Mouse (Mus musculus): ENCODE results near the gene Ecpas.

Ecpas gene

DNA sequence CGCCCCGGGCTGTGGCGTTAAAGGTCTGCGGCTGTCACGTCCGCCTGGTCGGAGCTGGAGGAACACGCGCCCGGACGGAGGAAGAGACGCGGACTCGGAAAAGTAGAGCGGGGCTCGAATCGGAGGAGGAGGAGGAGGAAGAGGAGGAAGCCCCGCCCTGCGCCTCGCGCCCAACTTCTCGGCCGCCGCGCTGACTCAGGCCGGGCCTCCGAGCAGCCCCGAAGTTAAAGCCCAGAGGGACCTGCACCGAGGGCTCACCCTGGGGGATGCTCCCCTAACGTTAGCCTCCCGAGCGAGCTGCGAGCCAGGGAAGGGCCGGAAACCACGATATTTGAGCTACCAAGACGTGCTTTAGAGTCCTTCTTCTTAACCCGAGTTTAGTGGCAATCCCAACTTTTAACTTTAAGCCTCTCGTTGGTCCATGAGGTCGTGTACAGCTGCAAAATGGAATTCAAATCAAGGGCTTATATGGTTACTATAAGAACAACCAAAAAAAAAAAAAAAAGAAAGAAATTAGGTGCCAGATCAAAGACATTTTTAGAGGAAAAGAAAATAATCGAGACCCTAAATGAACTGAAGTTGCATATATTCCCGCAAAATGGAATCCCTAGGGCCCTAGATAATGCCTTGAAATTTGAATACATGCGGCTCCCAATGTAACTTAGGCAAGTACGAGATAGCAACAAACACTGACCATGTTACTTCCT, at the start of gene Ecpas:
Gene Ecpas, minus strand, starts transcription at position 121 of the 707 bp plus-strand sequence.
- in situ Hi-C loops (cut with MboI, MseI): loop anchor here in 1 of 2 experiments (10.0 kb wide), 1 partner anchor 958 kb away; the partner anchor contains the start of gene Txn1

DNA sequence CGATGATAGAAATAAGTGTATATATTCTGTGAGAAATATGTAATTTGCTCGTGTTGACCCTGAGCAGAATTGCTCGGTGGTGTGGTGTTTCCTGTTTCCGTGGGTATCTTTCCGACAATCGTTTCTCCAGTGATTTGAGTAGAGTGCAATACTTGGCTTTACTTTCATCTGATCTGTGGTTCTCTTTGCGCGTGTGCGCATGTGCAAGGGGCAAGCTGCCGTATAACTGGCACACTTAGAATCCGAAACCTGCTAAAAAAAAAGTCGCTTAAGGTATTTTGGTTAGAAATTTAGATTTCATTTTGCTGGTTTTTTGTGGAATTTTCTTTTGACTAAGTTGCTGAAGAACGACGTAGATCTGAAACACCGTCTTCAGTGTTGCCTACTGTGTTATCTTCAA, 49.2 kb upstream of the Ecpas start:
- in situ Hi-C loops (cut with MboI, MseI): no loop called here

DNA sequence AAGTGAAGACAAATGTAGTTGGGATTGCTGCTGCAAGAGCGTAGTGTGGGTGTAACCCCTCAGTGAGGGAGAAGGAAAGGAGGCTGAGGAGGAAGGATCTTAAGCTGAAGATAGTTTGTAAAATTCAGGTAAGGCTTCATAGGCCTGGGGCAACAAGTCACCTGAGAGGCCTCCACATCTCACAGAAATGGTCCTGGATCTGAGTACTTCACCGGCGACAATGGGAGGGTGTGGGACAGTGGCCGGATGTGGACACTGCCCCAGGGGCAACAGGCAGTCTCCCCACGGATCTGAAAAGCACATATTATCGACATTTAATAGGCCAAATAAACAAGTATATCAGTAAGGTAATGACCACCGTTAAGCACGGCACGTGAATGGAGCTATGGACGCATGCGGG, 40.1 kb upstream of the Ecpas start:
- in situ Hi-C loops (cut with MboI, MseI): no loop called here

DNA sequence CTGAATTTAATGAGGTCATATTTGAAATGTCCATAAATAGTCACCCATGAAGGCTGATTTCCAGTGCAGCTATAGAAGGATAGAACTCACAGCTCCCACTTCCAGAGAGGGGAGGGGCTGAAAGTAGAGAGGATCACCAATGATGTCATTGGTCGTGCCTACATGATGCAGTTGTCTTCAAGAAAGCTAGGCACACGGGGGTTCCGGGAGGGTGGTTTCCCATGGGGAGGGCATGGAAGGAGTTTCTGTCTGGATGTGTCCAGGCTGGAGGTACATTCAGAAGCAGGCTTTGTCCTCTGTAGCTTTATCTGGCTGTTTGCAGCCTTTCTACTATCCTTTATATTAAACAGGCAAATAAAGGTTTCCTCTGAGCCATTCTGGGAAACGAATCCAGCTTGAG, 35.8 kb upstream of the Ecpas start:
- in situ Hi-C loops (cut with MboI, MseI): loop anchor here in 1 of 2 experiments (10.0 kb wide), 1 partner anchor 1024 kb away; no protein-coding TSS in a partner anchor

DNA sequence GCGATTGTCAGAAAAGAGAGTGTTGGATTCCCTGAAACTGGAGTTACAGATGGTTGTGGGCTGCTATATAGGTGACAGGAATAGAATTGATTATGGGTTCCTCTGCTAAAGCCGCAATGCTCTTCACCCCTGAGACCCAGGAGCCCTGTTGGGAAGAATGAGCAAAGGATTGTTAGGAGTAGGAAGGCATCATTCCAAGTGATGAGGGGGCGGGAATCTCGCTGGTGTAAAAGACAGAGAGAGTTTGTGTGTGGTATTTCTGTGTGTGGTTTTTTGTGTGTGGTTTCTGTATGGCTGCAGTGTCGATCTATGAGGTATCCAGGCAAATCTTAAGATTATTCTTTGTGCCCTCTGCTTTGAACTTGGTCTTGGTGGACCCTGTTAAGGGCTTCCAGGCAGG, 32.1 kb upstream of the Ecpas start:
- in situ Hi-C loops (cut with MboI, MseI): loop anchor here in 1 of 2 experiments (10.0 kb wide), 1 partner anchor 1020 kb away; no protein-coding TSS in a partner anchor

DNA sequence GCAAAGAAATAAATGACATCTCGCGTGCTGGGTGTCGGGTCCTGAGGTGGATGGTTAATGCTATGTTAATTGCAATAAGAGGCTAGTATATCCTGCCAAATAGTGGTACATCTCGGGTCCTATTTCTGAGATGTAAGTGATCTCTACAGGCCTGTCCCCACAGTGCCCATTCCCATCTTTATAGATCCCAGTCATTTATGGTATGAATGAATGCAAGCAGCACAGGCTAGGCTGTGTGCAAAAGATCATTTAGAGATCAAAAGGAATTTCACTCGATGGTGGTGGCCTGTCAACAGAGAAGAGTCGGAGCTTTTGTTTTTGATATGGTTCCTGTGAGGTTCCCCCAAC, 31.6 kb upstream of the Ecpas start:
- in situ Hi-C loops (cut with MboI, MseI): loop anchor here in 1 of 2 experiments (10.0 kb wide), 1 partner anchor 1019 kb away; no protein-coding TSS in a partner anchor

DNA sequence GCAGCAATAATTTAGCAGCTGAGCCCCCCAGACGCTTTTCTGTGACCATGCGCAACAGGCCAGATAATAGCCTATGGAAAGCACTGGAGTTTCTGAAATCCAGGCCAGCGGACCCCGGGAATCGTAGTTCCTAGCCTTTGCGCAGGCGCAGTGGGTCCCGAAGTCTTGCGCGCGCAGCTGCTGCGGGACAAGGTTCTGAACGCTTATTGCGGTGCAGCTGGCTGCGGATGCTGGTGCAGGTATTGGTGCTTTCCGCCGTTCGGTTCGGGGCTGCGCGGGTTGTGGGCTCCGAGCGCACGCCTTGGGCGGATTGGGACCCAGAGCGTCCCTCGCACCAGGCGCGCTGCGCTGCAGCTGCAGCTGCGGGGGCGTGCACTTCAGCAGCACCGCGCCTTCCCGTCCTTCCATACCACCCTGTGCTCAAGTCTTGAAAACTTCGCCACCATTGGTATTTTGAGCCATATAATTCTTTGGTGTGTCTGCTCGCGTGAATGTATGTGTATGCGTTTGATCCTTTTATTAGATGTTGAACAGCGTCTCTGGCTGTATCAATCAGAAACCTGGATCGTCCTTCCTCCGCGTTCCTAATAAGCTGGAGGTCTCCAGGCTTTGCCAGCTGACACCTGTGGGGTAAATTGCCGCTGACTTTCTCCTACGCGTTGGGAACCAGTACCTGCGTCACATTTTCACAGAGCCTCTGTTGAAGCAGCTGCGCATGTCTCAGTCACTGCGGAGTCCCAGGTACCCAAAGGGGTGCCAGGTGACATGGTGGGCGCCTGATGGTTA, 31.1 kb upstream of the Ecpas start, which contains the start of gene Zkscan16:
Gene Zkscan16, plus strand, starts transcription at position 209 of the 786 bp plus-strand sequence.
- in situ Hi-C loops (cut with MboI, MseI): loop anchor here in 1 of 2 experiments (10.0 kb wide), 1 partner anchor 1019 kb away; no protein-coding TSS in a partner anchor

DNA sequence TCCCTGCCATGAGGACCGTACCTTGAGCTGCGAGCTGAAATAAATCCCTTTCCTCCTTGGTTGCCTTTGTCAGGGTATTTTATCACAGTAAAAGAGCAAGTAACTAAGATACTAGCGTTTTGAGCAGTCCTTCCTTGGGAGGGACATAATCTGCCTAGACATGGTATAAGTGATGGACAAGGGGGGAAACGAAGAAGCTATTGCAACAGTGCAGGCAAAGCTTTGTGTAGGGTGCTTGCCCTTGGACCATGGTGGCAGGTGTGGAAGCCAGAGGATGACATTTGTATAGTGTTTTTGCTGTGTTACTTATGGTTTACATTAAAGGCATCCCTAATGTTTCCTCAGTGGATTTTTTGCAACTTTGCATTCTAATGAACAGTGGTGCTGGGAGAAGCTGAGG, 30.4 kb upstream of the Ecpas start:
- in situ Hi-C loops (cut with MboI, MseI): loop anchor here in 1 of 2 experiments (10.0 kb wide), 1 partner anchor 1018 kb away; no protein-coding TSS in a partner anchor

DNA sequence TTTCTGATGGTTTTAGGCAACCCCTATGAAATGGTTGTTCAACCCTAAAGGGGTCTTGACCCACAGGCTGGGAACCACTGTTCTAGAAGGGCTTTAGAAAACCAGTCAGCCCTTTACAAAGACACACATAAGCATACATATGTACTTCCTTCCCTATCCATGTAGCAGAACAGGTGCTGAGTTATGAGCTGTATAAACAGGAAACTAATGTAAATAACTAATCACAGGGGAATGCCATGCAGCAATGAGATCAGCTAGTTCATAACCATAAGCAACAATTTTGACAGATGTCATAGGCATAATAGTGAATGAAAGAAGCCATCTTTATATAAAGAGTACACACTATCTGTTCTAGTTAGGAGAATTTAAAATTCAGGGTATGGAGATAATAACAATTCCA, 29.1 kb upstream of the Ecpas start:
- in situ Hi-C loops (cut with MboI, MseI): loop anchor here in 1 of 2 experiments (10.0 kb wide), 1 partner anchor 1017 kb away; no protein-coding TSS in a partner anchor

DNA sequence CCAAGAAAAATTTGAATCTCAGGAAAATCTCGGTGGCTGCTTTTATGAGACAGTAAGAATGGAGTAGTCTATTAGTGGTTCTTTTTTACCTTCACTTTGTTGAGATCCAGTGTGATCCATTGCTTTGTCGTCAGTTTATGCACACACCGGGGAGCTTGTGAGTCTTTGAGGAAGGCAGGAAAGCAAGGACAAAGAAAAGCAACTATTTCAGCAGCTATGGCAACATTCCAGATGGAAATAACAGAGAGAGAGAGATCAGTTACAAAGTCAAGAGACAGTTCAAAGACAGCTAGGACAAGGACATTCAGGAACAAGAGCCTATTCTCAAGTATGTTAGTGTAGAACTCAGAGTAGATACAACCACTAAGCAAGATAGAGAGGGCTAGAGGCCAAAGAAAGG, 23.3 kb upstream of the Ecpas start:
- in situ Hi-C loops (cut with MboI, MseI): no loop called here

DNA sequence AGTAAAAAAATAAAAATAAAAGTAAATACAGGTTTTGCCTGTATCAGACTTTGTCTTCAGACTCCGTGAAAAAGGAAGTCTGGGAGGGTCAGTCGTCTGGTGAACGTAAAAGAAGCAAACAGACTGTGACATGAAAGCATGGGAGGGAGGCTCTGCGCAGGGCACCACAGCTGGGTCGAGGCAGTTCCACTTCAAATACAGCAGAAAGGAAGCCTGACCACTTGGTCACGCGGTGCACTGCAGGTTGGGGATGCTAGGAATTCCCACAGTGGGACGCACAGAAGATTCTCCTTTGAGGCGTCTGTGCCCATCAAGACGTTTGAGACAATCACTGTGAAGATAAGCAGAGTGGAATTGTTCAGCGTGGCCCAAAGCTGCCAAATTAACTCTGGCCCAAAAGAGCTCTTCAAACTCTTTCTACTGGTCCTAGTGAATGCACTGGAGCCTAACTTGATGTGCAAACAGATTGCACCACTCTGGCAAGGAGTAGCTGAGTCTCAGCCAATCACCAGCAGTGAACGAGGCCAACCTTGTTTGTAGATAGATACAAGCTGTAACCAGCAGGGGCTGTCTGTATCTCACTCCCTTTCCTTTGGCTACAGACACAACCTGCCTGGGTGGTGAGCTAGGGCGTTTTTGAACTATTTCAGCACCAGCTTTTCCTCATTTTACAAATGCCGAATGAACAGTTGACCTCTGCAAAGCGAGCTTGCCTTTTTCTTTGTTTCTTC, 22.4 kb upstream of the Ecpas start:
- in situ Hi-C loops (cut with MboI, MseI): no loop called here

DNA sequence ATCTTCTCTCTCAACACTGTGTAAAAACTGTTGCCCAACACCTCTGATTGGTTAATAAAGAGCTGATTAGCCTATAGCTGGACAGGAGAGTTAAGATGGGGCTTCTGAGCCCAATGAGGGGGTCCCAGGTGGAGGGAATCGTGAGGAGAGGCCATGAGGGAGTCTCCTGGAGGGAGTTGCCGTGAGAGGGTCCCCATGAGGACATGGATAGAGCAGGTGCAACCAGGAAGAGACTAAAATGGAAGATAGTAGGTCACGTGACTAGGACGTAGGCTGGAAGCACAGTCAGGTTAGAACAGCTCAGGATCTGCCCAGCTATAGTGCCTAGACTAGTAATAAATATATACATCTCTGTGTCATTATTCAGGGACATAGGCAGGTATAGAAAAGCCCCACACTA, 21.8 kb upstream of the Ecpas start:
- in situ Hi-C loops (cut with MboI, MseI): no loop called here

DNA sequence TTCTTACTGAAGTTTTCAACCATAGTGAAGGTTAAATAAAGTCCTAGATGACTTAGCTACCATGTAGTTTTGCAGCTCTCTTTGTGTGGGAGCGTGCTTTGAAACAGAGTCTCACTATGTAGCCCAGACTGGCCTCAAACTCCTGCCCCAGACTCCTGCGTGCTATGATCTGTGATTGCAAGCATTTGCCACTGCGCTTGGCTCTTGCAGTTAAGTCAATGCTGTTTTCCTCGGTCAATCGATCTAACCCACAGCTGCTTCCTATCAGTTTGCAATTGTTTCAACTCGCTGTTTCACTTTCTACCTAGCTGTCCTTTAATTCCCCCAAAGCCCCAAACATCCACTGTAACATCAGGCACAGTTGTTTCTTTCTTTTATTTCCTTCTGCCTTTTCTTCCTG, 20.0 kb upstream of the Ecpas start:
- in situ Hi-C loops (cut with MboI, MseI): no loop called here

DNA sequence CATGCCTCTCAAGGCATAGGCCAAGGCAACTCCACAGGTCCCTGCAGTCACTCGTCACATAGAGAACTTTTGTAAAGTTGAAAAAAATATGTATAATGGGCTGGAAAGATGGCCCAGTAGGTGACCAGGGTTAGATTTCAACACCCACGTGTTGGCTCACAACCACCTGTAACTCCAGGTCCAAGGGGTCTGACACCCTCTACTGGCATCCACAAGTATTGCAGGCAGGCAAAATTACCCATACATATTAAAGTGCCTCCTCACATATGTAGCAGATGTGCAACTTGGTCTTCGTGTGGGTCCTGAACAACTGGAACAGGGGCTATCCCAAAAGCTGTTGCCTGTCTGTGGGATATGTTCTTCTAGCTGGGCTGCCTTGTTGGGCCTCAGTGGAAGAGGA, 15.1 kb upstream of the Ecpas start:
- in situ Hi-C loops (cut with MboI, MseI): loop anchor here in 1 of 2 experiments (10.0 kb wide), 1 partner anchor 1473 kb away; no protein-coding TSS in a partner anchor

DNA sequence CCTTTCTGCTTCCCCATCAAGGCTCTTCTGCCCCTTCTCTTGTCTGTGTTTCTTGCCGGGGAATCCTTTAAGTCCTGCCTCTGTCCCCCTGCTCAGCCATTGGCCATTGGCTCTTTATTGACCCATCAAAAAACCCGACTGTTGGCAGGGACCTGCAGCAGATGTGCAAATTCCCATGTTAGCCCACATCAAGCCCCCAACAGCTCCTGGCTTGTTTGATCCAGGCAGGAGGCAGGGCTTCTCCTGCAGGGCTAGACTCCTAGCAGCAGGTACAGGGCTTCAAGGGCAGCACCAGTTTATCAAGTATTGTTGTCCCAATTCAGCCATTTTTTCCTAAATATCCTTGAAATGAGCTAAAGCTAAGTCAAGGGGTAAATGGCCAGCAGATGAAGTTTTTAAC, 13.6 kb upstream of the Ecpas start:
- in situ Hi-C loops (cut with MboI, MseI): loop anchor here in 1 of 2 experiments (10.0 kb wide), 1 partner anchor 1471 kb away; no protein-coding TSS in a partner anchor

DNA sequence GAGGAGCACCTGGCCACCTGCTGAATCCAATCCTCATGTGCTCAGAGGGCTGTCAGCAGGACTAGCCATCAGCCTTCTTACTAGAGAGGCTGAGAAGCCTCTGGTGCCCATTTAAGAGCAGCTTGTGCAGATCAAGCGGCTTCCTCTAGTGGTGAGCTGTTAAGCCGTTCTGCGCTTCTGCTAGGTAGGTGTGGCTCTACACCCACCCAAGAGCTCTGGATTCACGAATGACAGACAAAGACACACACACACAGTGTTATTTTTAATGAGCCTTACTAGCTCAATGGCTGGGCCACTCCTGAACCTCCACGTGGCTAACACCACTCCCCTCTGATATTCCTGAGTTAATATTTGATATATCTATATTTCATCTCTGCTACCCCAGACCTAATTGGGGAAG, 13.1 kb upstream of the Ecpas start:
- in situ Hi-C loops (cut with MboI, MseI): loop anchor here in 1 of 2 experiments (10.0 kb wide), 1 partner anchor 1471 kb away; no protein-coding TSS in a partner anchor

DNA sequence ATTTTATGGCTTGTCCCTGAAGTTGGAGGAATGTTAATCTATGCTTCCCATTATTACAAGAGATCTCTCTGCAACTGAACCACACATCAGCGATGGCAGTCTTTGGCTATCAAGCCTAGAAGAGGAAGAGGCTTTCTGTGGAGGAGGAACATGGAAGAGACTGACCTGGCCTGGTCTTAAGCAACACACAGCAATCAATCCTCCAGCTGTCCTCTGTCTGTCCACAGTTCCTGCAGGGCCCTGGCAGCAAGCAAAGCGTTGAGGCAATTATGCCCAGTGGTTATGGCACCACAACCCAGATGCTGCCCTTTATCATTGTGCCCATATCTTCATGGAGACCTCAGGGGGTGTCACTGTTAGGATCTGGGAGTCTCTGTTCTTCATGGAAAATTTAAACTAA, 11.4 kb upstream of the Ecpas start:
- in situ Hi-C loops (cut with MboI, MseI): loop anchor here in 1 of 2 experiments (10.0 kb wide), 1 partner anchor 1469 kb away; no protein-coding TSS in a partner anchor

DNA sequence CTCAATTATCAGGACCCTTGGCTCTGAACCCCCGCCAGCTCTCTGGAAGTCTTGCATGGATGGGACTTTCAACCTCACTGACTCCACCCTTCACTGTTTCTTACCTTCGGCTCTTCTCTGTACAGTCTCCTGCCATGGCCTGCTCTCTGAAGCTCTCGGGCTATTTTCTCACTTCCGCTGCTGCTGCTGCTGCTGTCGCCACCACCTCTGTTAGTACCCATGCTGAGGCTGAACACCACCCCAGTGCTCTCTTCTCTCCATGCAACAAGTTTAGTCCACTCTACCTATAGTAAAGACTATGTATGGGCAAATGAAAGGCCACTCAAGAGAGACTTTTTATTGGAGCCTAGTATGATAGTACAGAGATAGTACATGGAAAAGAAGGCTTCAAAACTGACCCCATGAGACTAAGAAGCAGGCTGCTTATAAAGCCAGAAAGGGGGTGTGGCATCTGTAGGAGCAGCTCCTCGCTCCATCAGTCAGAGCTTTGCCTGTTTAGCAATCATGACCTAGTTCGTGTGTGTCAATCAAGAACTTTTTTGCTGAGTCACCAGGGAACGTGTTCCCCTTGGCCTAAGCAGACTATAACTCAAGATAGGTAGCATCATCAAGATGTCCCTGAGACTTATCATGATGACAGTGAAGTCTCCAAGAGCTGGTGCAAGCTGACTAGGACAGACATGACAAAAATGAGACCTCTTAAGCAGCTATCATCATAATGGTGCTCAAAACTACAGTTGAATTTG, 2.7 kb upstream of the Ecpas start:
- in situ Hi-C loops (cut with MboI, MseI): loop anchor here in 1 of 2 experiments (10.0 kb wide), 1 partner anchor 960 kb away; the partner anchor contains the start of gene Txn1

DNA sequence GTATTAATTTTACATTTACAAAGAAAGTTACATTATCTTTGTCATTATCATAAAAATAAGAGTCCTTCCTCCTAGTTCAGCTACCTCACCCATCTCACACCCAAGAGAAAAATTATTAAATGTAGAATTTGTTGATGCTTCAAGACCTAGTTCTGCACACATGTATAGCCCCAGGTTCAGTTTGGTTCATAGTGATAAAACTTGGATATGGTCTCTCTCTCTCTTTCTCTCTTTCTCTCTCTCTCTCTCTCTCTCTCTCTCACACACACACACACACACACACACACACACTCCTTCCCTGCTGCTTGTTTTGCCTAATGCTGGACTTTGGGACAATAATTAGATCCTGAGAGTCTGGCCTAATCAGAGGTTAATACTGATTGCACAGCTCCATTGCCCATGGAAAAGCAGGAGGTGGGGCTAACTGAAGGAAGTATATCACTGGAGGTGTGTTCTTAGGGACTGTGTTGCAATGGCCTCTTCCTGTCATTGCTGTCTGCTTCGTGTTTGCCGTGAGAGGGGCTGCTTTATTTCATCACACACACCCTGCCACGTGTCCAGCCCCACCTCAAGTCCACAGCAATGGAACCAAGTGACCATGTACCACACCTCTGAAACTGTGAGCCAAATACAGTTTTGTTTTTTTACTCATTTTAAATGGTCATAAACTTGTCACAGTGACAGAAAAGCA, 932 bp upstream of the Ecpas start:
- in situ Hi-C loops (cut with MboI, MseI): loop anchor here in 1 of 2 experiments (10.0 kb wide), 1 partner anchor 959 kb away; the partner anchor contains the start of gene Txn1

Measured in T-helper 17 cell (primary cell).